Mouse (Mus musculus): Measurements from ENCODE around the gene Zfand3.

The Zfand3 gene

GRCm38 (mm10) chr17:30053463-30053862 lies 48.9 kb downstream of the Zfand3 start:
- Histone ChIP-seq H3K27me3 (ENCODE audit: control insufficient read depth, insufficient read depth, low read length, poor library complexity, severe bottlenecking) (no peaks in the 10 kb centered on the region), H3K36me3 (ENCODE audit: control insufficient read depth, insufficient read depth, low read length, poor library complexity, severe bottlenecking) (no peaks in the 10 kb centered on the region)
- no peak for DNase-seq (ENCODE audit: low read depth, low spot score)

- H3K36me3 ChIP-seq (ENCODE audit: control insufficient read depth, insufficient read depth, low read length, poor library complexity, severe bottlenecking): no peaks in the 10 kb centered on the region
- no peaks in the 10 kb centered on the region for H3K27me3 ChIP-seq (ENCODE audit: control insufficient read depth, insufficient read depth, low read length, poor library complexity, severe bottlenecking)
- DNase-seq (ENCODE audit: low read depth, low spot score): no peak
Measured at GRCm38 (mm10) chr17:30053871-30054270, 49.3 kb downstream of the Zfand3 start.

GRCm38 (mm10) chr17:30056226-30056625 lies 51.7 kb downstream of the Zfand3 start:
- Histone ChIP-seq H3K27me3 (ENCODE audit: control insufficient read depth, insufficient read depth, low read length, poor library complexity, severe bottlenecking) (no peaks in the 10 kb centered on the region), H3K36me3 (ENCODE audit: control insufficient read depth, insufficient read depth, low read length, poor library complexity, severe bottlenecking) (no peaks in the 10 kb centered on the region)
- DNase-seq (ENCODE audit: low read depth, low spot score): no peak

- no peak for DNase-seq (ENCODE audit: low read depth, low spot score)
- Histone ChIP-seq H3K27me3 (ENCODE audit: control insufficient read depth, insufficient read depth, low read length, poor library complexity, severe bottlenecking) (no peaks in the 10 kb centered on the region), H3K36me3 (ENCODE audit: control insufficient read depth, insufficient read depth, low read length, poor library complexity, severe bottlenecking) (no peaks in the 10 kb centered on the region; the same call in 1 of the 2 replicates)
Measured at GRCm38 (mm10) chr17:30058594-30058993, 54.1 kb downstream of the Zfand3 start.

GRCm38 (mm10) chr17:30059066-30059465 lies 54.5 kb downstream of the Zfand3 start:
- no peaks in the 10 kb centered on the region for H3K27me3 ChIP-seq (ENCODE audit: control insufficient read depth, insufficient read depth, low read length, poor library complexity, severe bottlenecking)
- H3K36me3 ChIP-seq (ENCODE audit: control insufficient read depth, insufficient read depth, low read length, poor library complexity, severe bottlenecking): no peaks in the 10 kb centered on the region; the same call in 1 of the 2 replicates
- DNase-seq (ENCODE audit: low read depth, low spot score): no peak

GRCm38 (mm10) chr17:30061100-30061837 lies 56.7 kb downstream of the Zfand3 start:
- DNase-seq (ENCODE audit: low read depth, low spot score): no peak
- Histone ChIP-seq H3K27me3 (ENCODE audit: control insufficient read depth, insufficient read depth, low read length, poor library complexity, severe bottlenecking) (no peaks in the 10 kb centered on the region), H3K36me3 (ENCODE audit: control insufficient read depth, insufficient read depth, low read length, poor library complexity, severe bottlenecking) (no peaks in the 10 kb centered on the region; the same call in 1 of the 2 replicates)

GRCm38 (mm10) chr17:30063849-30064248 lies 59.3 kb downstream of the Zfand3 start:
- no peaks in the 10 kb centered on the region for H3K27me3 ChIP-seq (ENCODE audit: control insufficient read depth, insufficient read depth, low read length, poor library complexity, severe bottlenecking)
- H3K36me3 ChIP-seq (ENCODE audit: control insufficient read depth, insufficient read depth, low read length, poor library complexity, severe bottlenecking): no peaks in the 10 kb centered on the region; the same call in 1 of the 2 replicates
- DNase-seq (ENCODE audit: low read depth, low spot score): no peak

- no peaks in the 10 kb centered on the region for H3K27me3 ChIP-seq (ENCODE audit: control insufficient read depth, insufficient read depth, low read length, poor library complexity, severe bottlenecking)
- H3K36me3 ChIP-seq (ENCODE audit: control insufficient read depth, insufficient read depth, low read length, poor library complexity, severe bottlenecking): no peaks in the 10 kb centered on the region; the same call in 1 of the 2 replicates
- DNase-seq (ENCODE audit: low read depth, low spot score): no peak
Measured at GRCm38 (mm10) chr17:30064746-30065145, 60.2 kb downstream of the Zfand3 start.

GRCm38 (mm10) chr17:30069776-30070175 lies 65.2 kb downstream of the Zfand3 start:
- no peak for DNase-seq (ENCODE audit: low read depth, low spot score)
- Histone ChIP-seq H3K27me3 (ENCODE audit: control insufficient read depth, insufficient read depth, low read length, poor library complexity, severe bottlenecking) (no peaks in the 10 kb centered on the region), H3K36me3 (ENCODE audit: control insufficient read depth, insufficient read depth, low read length, poor library complexity, severe bottlenecking) (no peaks in the 10 kb centered on the region)

GRCm38 (mm10) chr17:30070631-30071030 lies 66.1 kb downstream of the Zfand3 start:
- peak; percentile 60 for DNase-seq (ENCODE audit: low read depth, low spot score)
- Histone ChIP-seq H3K36me3 (ENCODE audit: control insufficient read depth, insufficient read depth, low read length, poor library complexity, severe bottlenecking) (no peaks in the 10 kb centered on the region), H3K27me3 (ENCODE audit: control insufficient read depth, insufficient read depth, low read length, poor library complexity, severe bottlenecking) (no peaks in the 10 kb centered on the region)

- Histone ChIP-seq H3K27me3 (ENCODE audit: control insufficient read depth, insufficient read depth, low read length, poor library complexity, severe bottlenecking) (no peaks in the 10 kb centered on the region), H3K36me3 (ENCODE audit: control insufficient read depth, insufficient read depth, low read length, poor library complexity, severe bottlenecking) (no peaks in the 10 kb centered on the region)
- no peak for DNase-seq (ENCODE audit: low read depth, low spot score)
Measured at GRCm38 (mm10) chr17:30072613-30073012, 68.1 kb downstream of the Zfand3 start.

- no peaks in the 10 kb centered on the region for H3K27me3 ChIP-seq (ENCODE audit: control insufficient read depth, insufficient read depth, low read length, poor library complexity, severe bottlenecking)
- no peaks in the 10 kb centered on the region for H3K36me3 ChIP-seq (ENCODE audit: control insufficient read depth, insufficient read depth, low read length, poor library complexity, severe bottlenecking)
- no peak for DNase-seq (ENCODE audit: low read depth, low spot score)
Measured at GRCm38 (mm10) chr17:30075896-30076295, 71.4 kb downstream of the Zfand3 start.

- Histone ChIP-seq H3K36me3 (ENCODE audit: control insufficient read depth, insufficient read depth, low read length, poor library complexity, severe bottlenecking) (no peaks in the 10 kb centered on the region), H3K27me3 (ENCODE audit: control insufficient read depth, insufficient read depth, low read length, poor library complexity, severe bottlenecking) (no peaks in the 10 kb centered on the region)
- no peak for DNase-seq (ENCODE audit: low read depth, low spot score)
Measured at GRCm38 (mm10) chr17:30084007-30084406, 79.5 kb downstream of the Zfand3 start.

GRCm38 (mm10) chr17:30086695-30087094 lies 82.2 kb downstream of the Zfand3 start:
- no peaks in the 10 kb centered on the region for H3K36me3 ChIP-seq (ENCODE audit: control insufficient read depth, insufficient read depth, low read length, poor library complexity, severe bottlenecking)
- no peak for DNase-seq (ENCODE audit: low read depth, low spot score)
- H3K27me3 ChIP-seq (ENCODE audit: control insufficient read depth, insufficient read depth, low read length, poor library complexity, severe bottlenecking): no peaks in the 10 kb centered on the region

GRCm38 (mm10) chr17:30088431-30088830 lies 83.9 kb downstream of the Zfand3 start:
- no peaks in the 10 kb centered on the region for H3K27me3 ChIP-seq (ENCODE audit: control insufficient read depth, insufficient read depth, low read length, poor library complexity, severe bottlenecking)
- DNase-seq (ENCODE audit: low read depth, low spot score): no peak

GRCm38 (mm10) chr17:30090416-30090815 lies 85.9 kb downstream of the Zfand3 start:
- no peaks in the 10 kb centered on the region for H3K27me3 ChIP-seq (ENCODE audit: control insufficient read depth, insufficient read depth, low read length, poor library complexity, severe bottlenecking)
- no peak for DNase-seq (ENCODE audit: low read depth, low spot score)

More at GRCm38 (mm10) chr17:30088431-30088830, 83.9 kb downstream of the Zfand3 start:
- no peaks in the 10 kb centered on the region for H3K36me3 ChIP-seq (ENCODE audit: control insufficient read depth, insufficient read depth, low read length, poor library complexity, severe bottlenecking)

More at GRCm38 (mm10) chr17:30090416-30090815, 85.9 kb downstream of the Zfand3 start:
- no peaks in the 10 kb centered on the region for H3K36me3 ChIP-seq (ENCODE audit: control insufficient read depth, insufficient read depth, low read length, poor library complexity, severe bottlenecking)
